Mouse (Mus musculus): ENCODE measurements around the gene Serpinb6a.

GRCm38 (mm10) chr13:33894207-33894606 is 108.4 kb downstream of the Serpinb6a start:
- TF ChIP-seq USF1 (IDR thresholded peaks at IDR 0.05; ENCODE audit: low read depth, low read length) (no peak), POLR2A (IDR thresholded peaks at IDR 0.05; ENCODE audit: low read depth, low read length) (no peak), MEF2A (IDR thresholded peaks at IDR 0.05; ENCODE audit: borderline replicate concordance, low read depth, low read length) (no peak), E2F4 (IDR thresholded peaks at IDR 0.05; ENCODE audit: insufficient replicate concordance, low read depth, low read length) (no peak), EP300 (IDR thresholded peaks at IDR 0.05; ENCODE audit: low read length) (no peak), POLR2AphosphoS2 (IDR thresholded peaks at IDR 0.05; ENCODE audit: low read depth, low read length) (no peak), SIN3A (IDR thresholded peaks at IDR 0.05; ENCODE audit: low read length) (no peak), CTCF (conservative IDR thresholded peaks at IDR 0.05 in 1 of 2, IDR thresholded peaks at IDR 0.05 in 1 of 2; ENCODE audit: low read depth in 2 of 2, low read length in 2 of 2) (peak; percentile 60 to 86), ETS1 (conservative IDR thresholded peaks at IDR 0.05; ENCODE audit: low read depth, low read length) (no peak), USF2 (conservative IDR thresholded peaks at IDR 0.05; ENCODE audit: low read depth, low read length) (no peak), GABPA (IDR thresholded peaks at IDR 0.05; ENCODE audit: insufficient replicate concordance, low read depth, low read length) (no peak), CHD1 (IDR thresholded peaks at IDR 0.05; ENCODE audit: low read depth, low read length) (no peak)
